Mouse (Mus musculus) megakaryocyte-erythroid progenitor cell, adult 5 weeks (primary cell): ENCODE results near the gene Tspan11. TPM values are rescaled to one million over a fixed set of nuclear protein-coding genes. Genes with fewer than 3 reads are reported as not detected.

ENCODE experiments used
- polyA plus RNA-seq: library from polyadenylated mRNA; stranded (reverse); fragments of >175 nt; gene quantifications from 2 replicates; pipeline ENCODE4 v1.2.3, GENCODE M21; 2012

The Tspan11 gene
- not detected in 2 replicates for polyA plus RNA-seq

DNA sequence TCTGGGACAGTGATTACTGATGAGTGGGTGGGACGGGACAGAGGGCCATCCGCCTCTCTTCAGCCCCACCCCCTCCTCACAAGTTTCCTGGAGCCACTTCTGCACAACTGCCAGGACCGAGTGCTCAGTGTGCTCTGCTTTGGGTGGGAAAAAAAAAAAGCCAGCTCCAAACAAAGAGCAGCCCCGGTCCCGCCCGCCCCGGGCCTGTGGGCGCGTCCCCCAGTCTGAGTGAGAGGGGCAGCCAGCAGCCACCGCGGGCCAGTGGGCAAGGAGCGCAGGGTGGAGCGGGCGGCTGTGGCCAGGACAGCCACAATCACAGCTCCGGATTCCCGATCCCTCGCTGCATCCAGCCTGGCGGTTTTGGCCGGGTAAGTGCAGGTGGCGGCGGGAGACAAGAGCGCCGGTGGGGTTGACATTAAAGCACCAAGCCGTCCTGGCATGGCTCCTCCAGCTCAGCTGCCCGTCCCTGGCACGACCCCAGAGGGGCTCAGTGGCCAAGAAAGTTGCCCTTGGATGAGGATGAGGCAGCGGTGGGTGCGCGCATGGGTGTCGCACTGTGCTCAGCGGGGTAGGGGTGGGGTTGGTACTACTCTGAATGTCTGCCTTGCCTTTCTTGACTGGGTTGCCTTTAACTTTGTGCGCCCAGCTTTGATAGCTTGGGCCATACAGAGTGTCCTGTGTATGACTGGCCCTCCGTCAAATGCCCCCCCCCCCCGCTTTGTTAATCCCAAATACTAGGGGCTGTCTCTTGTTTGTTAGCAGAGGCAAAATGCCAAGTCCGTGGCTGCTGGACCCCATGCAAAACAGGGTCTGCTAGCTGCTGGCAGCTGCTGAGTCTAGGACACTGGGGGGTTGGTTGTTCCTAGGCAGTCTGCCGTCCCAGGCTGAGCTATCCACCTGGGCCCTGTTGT is at the start of gene Tspan11:
Tspan11 (plus strand) TSS at position 79 of the 911 bp plus-strand sequence.

Other genes starting within 250 kb of the Tspan11 start
- gene Prmt8, start 118.1 kb upstream of the Tspan11 start, polyA plus RNA-seq: 0.03 TPM in 1 of 2 replicates, not detected in the other